Mouse (Mus musculus) erythroblast, adult 5-6 weeks (primary cell): Measurements from ENCODE around the gene Srsf3. TPM values are rescaled to one million over a fixed set of nuclear protein-coding genes. Genes with fewer than 3 reads are reported as not detected.
A peak's percentile ranks its signal among the peaks of the same experiment; 100 is the strongest.
"Not testable (repeated sequence)": the region's sequence is repeated elsewhere in the genome, so short reads cannot be mapped to it uniquely, and the experiment has no call there.

ENCODE experiments used
- ATAC-seq: replicated peaks from 2 replicates; pipeline ENCODE4 v1.8.0; 2016; ENCODE audit warnings: moderate number of reproducible peaks, mild to moderate bottlenecking, moderate TSS enrichment, inconsistent platforms; ENCODE audit not compliant: poor library complexity, low FRiP score, severe bottlenecking
- total RNA-seq, 2 experiments: library from RNA; stranded (forward) in 1 of 2; stranded (reverse) in 1 of 2; fragments of 150-400 nt in 1 of 2; fragments of 200-764, 138-1000 nt in 1 of 2; gene quantifications; 2 replicates each; pipeline versions ENCODE4 v1.2.3 to v1.2.4; 2015 to 2017; ENCODE audit warnings: low replicate concordance in 2 of 2

Gene Srsf3
- total RNA-seq, 2 experiments from 2014 or later: 174 to 211 TPM

DNA sequence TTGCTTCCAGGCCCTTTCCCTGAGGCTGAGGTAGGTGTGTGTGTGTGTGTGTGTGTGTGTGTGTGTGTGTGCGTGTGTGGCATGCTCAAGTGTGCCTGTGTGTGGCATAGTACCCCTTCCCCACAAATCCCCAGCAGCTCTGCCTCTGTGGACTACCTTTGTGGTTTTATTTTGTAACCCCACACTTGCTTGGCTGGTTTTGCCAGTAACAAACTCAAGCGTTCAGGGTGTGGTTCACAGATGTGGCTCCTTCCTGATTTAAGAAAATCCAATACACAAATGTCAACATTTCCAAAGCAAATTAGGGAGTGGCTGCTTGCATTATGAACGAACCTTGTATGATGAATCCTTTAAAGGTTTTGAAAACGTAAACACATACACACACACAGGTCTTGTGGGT is 15.7 kb upstream of the Srsf3 start:
- ATAC-seq: no peak

DNA sequence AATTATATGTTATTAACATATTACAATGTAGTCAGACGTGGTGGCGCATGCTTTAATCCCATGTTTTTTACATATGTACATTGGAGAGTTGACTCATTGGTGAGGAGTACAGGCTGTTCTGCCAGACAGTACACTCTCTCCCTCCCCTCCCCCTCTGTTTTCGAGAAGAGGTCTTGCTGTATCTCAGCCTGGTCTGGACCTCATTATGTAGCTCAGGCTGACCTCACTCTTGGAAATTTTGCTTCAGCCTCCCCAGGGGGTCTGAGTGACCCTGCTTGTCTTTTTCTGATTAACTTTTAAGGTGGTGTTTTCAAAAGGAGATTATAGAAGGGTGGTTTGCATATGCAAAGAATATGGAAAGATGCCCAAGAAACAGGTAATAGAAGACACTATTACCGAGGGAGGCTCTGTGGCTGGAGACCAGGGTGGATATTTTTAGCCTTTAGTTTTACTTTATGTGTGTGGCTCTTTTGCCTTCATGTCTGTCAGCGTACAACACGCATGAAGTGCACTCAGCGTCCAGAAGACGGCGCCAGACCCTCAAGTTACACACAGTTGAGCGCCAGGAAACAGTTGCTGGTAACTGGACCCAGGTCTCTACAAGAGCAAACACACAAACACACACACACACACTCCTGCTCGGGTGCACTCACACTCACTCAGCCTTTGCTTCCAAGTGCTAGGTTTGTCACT is 14.0 kb upstream of the Srsf3 start:
- ATAC-seq: 0 out of 2 replicates have a peak, but pooled peaks have one; percentile 33

DNA sequence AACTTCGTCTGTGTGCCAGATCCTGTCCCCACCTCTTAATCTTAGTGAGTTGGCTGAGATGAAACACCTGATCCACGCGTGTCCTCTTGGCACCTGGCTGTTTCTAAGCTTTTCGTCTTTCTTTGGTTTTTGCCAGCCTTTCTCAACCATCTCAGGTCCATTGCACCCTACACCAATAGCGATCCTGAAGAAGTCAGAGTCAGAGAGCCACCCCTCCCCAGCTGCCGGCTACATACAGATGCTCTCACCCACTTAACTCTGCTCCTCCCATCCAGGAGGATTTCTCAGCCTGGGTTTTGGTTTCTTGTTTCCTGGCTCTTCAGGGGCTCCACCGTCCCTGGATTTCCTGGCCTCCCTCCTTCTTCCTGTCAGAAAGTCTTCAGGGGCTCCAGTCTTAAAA is 13.0 kb upstream of the Srsf3 start:
- ATAC-seq: no peak

DNA sequence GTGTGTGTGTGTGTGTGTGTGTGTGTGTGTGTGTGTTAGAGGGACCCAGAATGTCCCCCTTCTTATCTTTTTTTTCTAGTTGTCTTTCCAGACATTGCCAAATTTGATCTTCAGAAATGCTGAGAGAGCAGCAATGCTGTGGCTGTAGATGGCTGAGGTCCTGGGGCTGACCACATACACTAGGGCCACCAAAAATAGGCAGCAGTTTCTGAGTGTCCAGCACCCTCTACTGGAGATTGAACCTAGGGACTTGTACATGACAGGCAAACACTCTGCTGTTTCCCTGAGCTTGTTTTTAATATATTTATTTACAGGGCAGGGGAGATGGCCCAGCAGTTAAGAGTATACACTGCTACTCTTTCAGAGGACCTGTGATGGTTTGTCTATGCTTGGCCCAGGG is 12.0 kb upstream of the Srsf3 start:
- ATAC-seq: no peak

DNA sequence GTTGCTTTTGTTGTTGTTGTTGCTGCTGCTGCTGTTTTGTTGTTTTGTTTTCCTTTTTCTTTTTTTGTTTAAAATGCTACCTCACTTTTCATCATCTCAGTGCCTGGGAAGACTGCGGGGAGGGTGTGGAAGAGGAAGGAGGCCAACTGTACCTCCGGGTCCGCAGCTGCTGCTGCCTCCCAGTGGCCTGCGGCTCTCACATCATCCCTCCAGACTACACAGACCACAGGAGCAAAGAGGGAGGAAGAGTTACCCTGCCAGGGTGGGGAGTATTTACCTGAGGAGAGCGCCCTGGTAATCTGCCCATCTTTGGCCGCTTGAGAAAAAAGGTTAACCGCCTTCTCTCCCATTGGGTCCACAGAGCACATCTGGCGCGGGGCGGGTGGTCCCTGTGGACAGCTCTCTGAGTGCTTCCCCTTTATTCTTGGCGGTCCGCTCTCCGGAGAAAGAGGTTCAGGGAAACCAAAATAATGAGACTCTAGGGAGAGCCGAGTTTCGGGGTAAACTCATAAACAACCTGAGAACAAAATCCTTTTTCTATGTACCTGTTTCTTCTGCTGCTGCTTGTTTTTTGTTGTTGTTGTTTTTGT is 10.1 kb upstream of the Srsf3 start:
- ATAC-seq: peak; percentile 55

DNA sequence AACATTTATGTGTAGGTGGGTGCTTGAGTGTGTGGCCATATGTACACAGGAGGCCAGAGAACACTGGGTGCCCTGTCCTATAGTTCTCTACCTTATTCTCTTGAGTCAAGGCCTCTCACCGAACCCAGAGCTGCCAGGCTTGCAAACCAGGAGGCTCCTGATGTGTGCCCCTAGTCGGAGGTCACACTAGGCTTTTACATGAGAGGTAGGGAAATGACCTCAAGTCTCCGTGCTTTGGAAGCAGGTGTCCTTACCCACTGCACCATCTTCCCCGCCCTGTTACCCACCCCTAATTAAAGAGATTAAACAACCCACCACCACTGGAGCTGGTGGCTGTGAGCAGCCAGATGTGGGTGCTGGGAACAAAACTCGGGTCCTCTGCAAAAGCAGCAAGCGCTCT is 9.1 kb upstream of the Srsf3 start:
- ATAC-seq: no peak

DNA sequence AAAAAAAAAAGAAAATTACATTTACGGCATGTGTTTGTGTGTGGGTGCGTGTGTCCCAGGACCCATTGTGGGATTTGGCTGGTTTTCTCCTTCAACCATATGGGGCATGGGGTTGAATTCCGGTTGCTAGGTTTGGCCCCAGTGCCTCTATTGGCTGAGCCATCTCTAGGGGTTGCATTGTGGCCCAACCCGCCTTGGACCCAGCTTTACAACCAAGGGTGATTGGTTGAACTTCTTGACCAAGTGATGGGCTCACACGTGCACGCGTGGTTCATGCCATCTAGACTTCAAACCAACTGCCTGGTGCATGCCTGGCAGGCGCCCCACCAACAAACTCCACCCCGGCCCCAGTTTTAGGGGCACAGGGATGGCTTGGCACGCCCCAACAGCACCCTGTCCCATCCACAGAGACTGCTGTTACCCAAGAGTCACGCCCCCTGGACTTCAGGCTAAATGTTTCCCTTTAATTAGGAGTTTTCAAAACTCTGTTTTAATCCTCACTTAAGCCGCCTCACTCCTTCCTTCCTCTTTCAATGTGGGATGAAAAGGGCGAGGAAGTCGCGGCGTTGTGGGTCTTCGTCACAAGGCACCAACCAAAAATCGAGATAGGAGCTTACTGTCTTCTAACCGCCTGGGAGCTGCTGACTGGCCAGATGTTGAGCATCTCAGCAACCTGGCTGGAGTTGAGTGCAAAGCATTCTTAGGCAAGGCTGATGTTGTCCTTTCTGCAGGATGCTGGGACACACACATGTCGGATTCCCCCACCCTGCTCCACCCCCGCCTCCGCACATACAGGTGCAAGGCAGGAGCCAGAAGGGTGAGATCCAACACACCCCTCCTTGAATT is 8.2 kb upstream of the Srsf3 start:
- no peak for ATAC-seq

DNA sequence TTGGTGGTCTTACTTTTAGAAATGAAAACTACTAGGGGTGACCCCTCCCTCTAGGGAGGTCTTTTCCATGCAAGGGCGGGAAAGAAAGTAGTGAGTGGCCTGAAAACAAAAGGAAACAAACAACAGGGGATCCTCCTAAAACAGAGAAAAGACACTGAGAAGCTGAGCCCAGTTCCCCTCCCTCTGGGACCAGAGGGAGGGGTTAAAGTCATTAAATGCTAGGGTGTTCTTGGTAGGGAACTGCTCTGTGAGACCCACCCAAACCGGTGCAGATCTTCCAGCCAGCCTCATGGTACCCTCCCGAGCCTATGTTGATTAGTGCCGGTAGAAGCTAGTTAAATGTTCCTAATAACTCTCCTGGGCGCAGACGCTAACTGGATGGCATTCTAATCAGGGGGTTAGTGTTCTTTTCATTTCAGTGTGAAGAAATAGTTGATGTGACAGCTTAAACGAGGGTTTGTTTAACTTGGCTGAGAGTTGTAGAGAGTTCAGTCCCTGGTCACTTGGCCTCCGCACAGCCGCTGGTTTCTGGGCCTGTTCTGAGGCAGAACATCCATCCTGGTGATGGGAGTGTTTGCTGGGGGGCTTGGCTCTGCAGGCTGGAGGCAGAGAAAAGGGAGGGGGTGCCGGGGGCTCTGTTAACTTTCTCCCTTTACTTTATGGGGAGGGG is 7.4 kb upstream of the Srsf3 start:
- ATAC-seq: no peak

DNA sequence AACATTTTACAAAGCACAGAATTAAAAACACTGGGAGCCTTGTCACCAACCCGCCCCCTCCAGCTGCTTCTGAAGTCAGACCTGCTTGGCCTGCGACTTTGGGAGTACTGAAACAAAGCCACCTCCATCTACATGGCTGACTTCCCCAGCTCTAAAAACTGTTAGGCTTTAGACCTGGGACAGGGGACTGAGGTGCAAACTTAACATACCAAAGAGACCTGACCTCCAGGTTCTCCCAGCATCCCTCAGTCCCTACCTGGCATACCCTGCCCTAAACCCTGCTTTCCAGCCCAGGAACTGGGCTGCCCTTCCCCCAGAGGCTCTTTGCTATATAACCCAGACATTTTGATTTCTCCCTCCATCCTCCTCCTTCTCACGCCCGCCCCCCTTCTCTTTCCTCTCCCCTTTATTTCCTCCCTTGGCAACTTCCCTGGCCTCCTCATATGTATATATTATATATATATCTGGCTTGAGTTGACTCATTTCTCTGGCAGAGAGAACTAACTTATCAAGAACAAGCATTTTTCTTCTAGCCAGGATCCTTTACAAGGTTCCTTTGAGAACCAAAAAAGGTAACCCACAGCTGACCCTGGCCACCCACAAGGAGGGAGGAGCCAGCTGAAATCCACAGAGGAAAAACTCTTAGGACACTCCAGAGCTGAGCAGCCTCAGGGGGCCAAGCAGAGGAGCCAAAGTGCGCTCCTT is 5.6 kb upstream of the Srsf3 start:
- no peak for ATAC-seq

DNA sequence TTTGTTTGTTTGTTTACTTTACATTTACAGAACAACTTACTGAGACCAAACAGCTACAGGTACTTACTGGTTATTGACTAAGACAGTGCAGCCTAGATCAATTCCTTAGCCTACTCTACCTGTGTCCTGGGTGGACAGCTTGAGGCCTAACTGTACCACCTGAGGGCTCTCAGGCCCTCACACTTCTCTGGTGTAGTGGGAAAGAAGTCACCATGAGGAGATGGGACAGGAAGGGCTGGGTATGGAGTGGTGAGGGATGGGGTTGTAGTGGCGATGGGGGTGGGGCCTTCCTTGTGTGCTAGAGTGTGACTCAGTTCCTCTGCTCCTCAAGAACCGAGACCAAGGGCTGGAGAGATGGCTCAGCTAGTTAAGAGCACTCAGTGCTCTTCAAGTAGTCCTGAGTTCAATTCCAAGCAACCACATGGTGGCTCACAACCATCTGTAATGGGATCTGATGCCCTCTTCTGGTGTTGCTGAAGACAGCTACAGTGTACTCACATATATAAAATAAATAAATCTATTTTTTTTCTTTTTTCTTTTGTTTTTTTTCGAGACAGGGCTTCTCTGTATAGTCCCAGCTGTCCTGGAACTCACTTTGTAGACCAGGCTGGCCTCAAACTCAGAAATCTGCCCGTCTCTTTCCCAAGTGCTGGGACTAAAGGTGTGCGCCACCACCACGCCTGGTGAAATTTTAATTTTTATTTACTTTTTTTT is 1.9 kb upstream of the Srsf3 start:
- ATAC-seq: no peak

DNA sequence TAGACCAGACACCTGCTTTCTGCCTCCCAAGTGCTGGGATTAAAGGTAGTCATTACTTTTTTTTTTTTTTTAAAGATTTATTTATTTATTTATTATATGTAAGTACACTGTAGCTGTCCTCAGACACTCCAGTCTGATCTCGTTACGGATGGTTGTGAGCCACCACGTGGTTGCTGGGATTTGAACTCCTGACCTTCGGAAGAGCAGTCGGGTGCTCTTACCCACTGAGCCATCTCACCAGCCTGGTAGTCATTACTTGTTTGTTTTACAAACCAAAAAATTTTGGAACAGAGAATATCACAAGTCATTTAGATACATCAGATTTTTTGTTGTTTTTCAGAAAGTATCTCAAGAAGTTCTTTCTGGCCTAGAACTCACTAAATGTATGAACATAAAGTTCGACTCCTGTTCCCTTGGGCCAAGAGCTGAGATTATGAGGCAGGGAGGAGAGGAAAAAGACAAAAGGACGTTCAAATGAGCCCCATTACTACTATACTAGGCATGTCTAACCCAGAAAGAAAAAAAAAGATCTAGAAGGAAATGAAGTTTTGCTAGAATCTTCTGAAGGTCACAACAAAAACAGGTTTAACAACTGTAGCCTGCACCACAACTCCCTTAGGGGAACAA is 1.2 kb upstream of the Srsf3 start:
- not testable (repeated sequence) for ATAC-seq

DNA sequence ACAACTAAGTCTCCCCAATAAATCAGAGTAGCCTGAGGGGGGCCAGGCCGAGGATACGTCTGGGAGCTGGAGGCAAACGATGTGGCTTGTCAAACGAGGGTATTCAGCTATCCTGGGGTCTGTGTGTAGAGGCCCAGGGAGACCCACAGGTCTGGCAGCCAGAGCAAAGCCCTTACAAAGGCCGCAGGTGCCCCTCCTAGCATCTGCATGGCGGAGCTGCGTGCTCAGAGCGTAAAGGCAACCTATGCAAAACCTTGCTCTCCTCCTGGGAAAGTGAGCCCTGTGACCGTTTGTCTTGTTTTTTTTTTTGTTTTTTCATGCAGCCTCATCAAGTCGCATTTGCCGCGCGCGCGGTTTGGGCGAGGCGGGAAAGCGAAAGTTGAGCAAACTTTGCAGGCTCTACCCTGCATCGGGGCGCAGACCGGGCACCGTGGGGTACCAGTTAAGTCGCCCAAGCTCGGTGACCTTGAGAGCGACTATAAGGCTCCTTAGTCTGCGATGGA is 606 bp upstream of the Srsf3 start:
- ATAC-seq: peak; percentile 39

DNA sequence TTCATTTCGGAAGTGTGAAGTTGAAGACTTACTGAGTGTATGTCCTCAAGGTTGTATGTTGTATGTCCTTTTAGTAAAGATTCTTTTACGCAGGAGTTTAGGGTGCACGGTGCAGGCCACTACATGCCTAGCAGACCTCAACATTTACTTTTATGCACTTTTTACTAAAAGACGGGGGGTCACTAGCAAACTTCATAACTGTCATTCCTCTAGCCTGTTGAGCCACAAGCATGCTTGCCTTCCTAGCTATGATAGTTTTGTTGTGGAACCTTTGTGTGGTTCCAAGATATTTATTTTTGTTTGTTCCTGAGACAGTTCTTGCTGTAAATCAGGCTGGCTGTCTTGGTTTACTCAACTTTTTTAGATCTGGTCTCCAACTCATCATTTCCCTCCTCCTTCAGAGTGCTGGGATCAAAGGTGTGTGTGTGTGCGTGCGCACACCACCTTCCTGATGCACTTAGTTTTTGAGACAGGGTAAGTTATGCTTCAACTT is 1.2 kb downstream of the Srsf3 start:
- ATAC-seq: no peak

DNA sequence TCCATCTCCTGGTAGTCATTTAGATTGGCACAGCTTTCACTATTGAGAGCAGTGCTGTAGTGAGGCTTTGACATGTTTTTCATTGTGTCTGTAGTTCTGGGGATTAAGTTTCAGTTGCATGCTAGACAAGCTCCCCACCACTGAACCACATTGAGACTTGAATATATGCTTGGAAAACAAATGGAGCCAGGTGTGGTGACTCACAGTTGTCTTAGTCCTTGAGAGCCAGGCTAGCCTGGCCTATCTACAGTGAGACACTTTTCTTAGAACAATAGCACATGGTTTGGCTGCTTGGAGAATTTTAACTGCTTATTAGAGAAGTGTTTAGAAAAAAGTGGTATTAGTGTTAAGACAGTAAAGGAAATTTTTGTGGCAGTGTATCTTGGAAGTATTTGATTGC is 1.8 kb downstream of the Srsf3 start:
- ATAC-seq: no peak

DNA sequence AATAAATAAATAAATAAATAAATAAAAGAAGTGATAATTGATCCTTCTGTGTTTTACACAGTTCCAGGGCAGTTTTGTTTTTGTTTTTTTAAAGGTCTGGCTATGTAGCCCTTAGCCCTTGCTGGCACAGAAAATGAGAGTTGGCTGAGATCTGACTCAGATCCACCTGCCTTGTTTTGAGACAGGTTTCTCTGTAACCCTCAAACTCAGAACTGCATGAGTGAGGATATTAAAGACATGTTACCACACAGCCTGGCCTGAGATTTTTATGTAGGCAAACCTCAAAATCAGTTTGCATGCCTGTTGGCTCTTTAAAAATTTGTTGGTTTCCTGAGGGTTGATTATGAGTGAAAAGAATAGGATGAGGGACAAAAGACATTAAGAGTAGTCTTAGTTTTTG is 3.1 kb downstream of the Srsf3 start:
- ATAC-seq: no peak

DNA sequence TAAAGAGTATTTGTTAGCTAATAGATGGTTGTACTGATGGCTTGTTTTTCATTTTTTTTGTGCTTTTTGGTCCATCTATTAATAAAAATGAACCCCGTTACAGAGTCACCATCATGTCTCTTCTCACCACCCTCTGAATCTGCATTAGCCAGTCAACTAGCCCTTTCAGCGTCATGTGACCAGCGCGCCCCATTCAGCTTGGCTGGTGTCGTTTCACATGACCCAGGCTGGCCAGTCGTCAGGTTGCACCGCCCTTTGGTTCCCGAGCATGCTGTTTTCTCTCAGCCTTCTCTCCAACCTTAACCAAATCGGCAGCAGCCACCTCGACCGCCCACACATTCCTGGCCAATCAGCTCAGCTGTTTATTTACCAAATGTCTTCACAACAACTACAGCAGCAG is 6.9 kb downstream of the Srsf3 start:
- peak; percentile 66 for ATAC-seq

DNA sequence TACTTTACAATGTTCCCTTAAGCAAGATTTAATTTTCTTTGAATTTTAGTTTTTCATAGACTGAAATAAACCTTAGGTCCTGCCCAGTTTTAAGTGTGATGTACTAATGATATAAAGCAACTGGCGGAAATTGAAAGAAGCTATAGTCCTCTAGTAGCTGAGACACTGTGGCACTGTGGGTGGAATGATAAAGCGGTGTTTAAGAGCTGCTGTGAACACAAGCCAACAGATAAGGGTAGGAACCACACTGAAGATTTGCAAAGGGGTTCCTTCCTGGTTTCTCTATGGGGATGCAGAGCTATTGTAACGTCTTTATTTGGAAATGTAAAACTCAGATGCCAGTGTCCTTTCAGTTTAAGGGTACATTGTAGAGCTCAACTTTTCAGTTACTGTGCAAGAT is 9.2 kb downstream of the Srsf3 start:
- ATAC-seq: not testable (repeated sequence)

DNA sequence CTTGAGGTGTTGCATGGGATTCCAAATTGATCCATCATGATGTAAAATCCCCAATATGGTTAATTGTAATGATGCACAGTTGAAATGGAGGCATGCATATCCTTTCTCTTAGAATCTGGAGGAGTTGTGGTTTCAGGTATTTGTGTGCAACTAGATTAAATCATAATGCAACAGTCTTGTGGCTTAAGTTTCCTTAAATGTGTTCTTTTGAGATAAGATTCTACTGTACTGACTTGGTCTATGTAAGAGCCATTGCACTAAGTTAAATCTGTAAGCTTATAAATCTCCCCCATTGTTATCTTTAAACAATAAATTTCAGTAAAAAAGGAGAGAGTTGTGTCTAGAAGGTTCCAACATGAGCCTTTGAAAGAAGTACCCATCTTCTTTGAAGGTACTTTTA is 10.1 kb downstream of the Srsf3 start:
- ATAC-seq: no peak
